Comparison of ENCODE assay signal across 13 mouse cellular contexts in genomic region chr10:117637062-117637744, GRCm38 (mm10). TPM values are rescaled to one million over a fixed set of nuclear protein-coding genes. Genes with fewer than 3 reads are reported as not detected.
DNase-seq lines count a peak whose midpoint lies in the region; ATAC-seq and TF ChIP-seq lines count a peak whose summit lies in the region.
"Had no signal": no experiment of that assay in that cellular context is flagged by ENCODE, and none has a peak within 500 bp of the region (broad histone marks: within the 10 kb centered on the region; RNA-seq: fewer than 3 reads in every experiment).

No protein-coding gene starts in this region.

- no peak overlapping the region for H3K4me2 ChIP-seq in hindbrain, postnatal 0 days (ENCODE audit: low read depth, low read length)
- H3K4me2 ChIP-seq in hindbrain, embryonic 11.5 days (replicated peaks; ENCODE audit: low read depth, low read length) = no peak overlapping the region
- H3K4me2 ChIP-seq: embryonic facial prominence, embryonic 12.5 days; forebrain, embryonic 15.5 days; hindbrain, embryonic 15.5 days; neural tube, embryonic 12.5 days had no signal

- no peak overlapping the region for H3K27ac ChIP-seq in hindbrain, postnatal 0 days
- no peak overlapping the region for H3K27ac ChIP-seq in hindbrain, embryonic 11.5 days (ENCODE audit: low read depth, low read length)
- H3K27ac ChIP-seq: embryonic facial prominence, embryonic 12.5 days; forebrain, embryonic 15.5 days; heart, embryonic 10.5 days; hindbrain, embryonic 15.5 days; neural tube, embryonic 12.5 days had no signal

- ATAC-seq in hindbrain, postnatal 0 days = no peak
- ATAC-seq in hindbrain, embryonic 11.5 days (ENCODE audit: low FRiP score) = no peak
- ATAC-seq: forebrain, embryonic 15.5 days had no signal

- H3K27me3 ChIP-seq in hindbrain, postnatal 0 days (ENCODE audit: insufficient read depth, low read length) = no peaks in the 10 kb centered on the region
- no peaks in the 10 kb centered on the region for H3K27me3 ChIP-seq in hindbrain, embryonic 11.5 days (ENCODE audit: control insufficient read depth, insufficient read depth, low read length)
- no peaks in the 10 kb centered on the region; the same call in 1 of the 2 replicates for H3K27me3 ChIP-seq in splenic B cell, adult 2 months (ENCODE audit: control insufficient read depth, insufficient read depth, low read length, poor library complexity, severe bottlenecking)
- H3K27me3 ChIP-seq: embryonic facial prominence, embryonic 12.5 days; neural tube, embryonic 12.5 days had no signal

- no peak overlapping the region for H3K9ac ChIP-seq in hindbrain, postnatal 0 days (replicated peaks; ENCODE audit: low read length)
- H3K9ac ChIP-seq in hindbrain, embryonic 11.5 days (ENCODE audit: low read depth, low read length) = no peak overlapping the region
- H3K9ac ChIP-seq: embryonic facial prominence, embryonic 12.5 days; forebrain, embryonic 15.5 days; hindbrain, embryonic 15.5 days; neural tube, embryonic 12.5 days had no signal

- H3K36me3 ChIP-seq in hindbrain, postnatal 0 days (ENCODE audit: insufficient read depth, low read length) = no peaks in the 10 kb centered on the region
- no peaks in the 10 kb centered on the region for H3K36me3 ChIP-seq in hindbrain, embryonic 11.5 days (ENCODE audit: control insufficient read depth, insufficient read depth, low read length)
- H3K36me3 ChIP-seq in splenic B cell, adult 2 months (ENCODE audit: control insufficient read depth, insufficient read depth, low read length, poor library complexity, severe bottlenecking) = peaks cover 4% of the 10 kb centered on the region
- H3K36me3 ChIP-seq: embryonic facial prominence, embryonic 12.5 days; forebrain, embryonic 15.5 days; heart, embryonic 10.5 days; hindbrain, embryonic 15.5 days; neural tube, embryonic 12.5 days had no signal

- peak; percentile 46 for TF ChIP-seq CTCF in hindbrain, postnatal 0 days (IDR thresholded peaks at IDR 0.05; ENCODE audit: low read depth)

- H3K9me3 ChIP-seq in hindbrain, postnatal 0 days (ENCODE audit: low read length) = no peaks in the 10 kb centered on the region
- no peaks in the 10 kb centered on the region for H3K9me3 ChIP-seq in hindbrain, embryonic 11.5 days (ENCODE audit: control insufficient read depth, low read length)
- H3K9me3 ChIP-seq: embryonic facial prominence, embryonic 12.5 days; forebrain, embryonic 15.5 days; heart, embryonic 10.5 days; hindbrain, embryonic 15.5 days; neural tube, embryonic 12.5 days had no signal

- H3K4me1 ChIP-seq in hindbrain, postnatal 0 days (ENCODE audit: insufficient read depth, low read length) = no peaks in the 10 kb centered on the region
- H3K4me1 ChIP-seq in hindbrain, embryonic 11.5 days (replicated peaks; ENCODE audit: control insufficient read depth, insufficient read depth, low read length) = no peaks in the 10 kb centered on the region
- H3K4me1 ChIP-seq: forebrain, embryonic 15.5 days; hindbrain, embryonic 15.5 days; neural tube, embryonic 12.5 days had no signal

- no peak for DNase-seq in hindbrain, postnatal 0 days (ENCODE audit: low spot score)
- no peak for DNase-seq in hindbrain, embryonic 11.5 days (ENCODE audit: low spot score)
- DNase-seq in lung, postnatal 10 days = peak; percentile 47
- DNase-seq in lung, postnatal 36 days = no peak
- peak; percentile 19 for DNase-seq in brain, adult 2 months (ENCODE audit: low read depth, low spot score)
- DNase-seq in splenic B cell, adult 2 months (ENCODE audit: low read depth, low spot score) = peak; percentile 57
- no peak for DNase-seq in cerebellum, postnatal 4 days (ENCODE audit: low spot score in 2 of 2)
- DNase-seq: right cerebral cortex, postnatal 25 days had no signal

- WGBS in hindbrain, postnatal 0 days = 75% methylated on average over 9 of the region's 9 CpGs
- 76% methylated on average over 9 of the region's 9 CpGs for WGBS in hindbrain, embryonic 11.5 days

- H3K4me3 ChIP-seq in hindbrain, postnatal 0 days (ENCODE audit: low read length) = no peak overlapping the region
- no peak overlapping the region for H3K4me3 ChIP-seq in hindbrain, embryonic 11.5 days (ENCODE audit: low read depth, low read length)
- H3K4me3 ChIP-seq: embryonic facial prominence, embryonic 12.5 days; forebrain, embryonic 15.5 days; heart, embryonic 10.5 days; hindbrain, embryonic 15.5 days; neural tube, embryonic 12.5 days had no signal

RNA-seq across cellular contexts. Expression of gene Cpm, which starts 7.9 kb away (rescaled TPM):
- 0.75 and 2.4 TPM in 2 replicates for total RNA-seq in hindbrain, postnatal 0 days (2014; rRNA removed)
- 2.3 and 3.1 TPM in 2 replicates for polyA plus RNA-seq in hindbrain, postnatal 0 days (2015; fragmentation: Nextera tagmentation; extraction: Ambion mirVana)
- 6.0 and 6.3 TPM in 2 replicates for polyA plus RNA-seq in hindbrain, embryonic 11.5 days (2014; fragmentation: Nextera tagmentation; extraction: Ambion mirVana)

Comparison
In these comparisons a context has a peak if more than half of its experiments do, and no peak if none do; other contexts are left out.
1. DNase-seq: peak in lung, postnatal 10 days (single experiment), brain, adult 2 months (single experiment) and splenic B cell, adult 2 months (single experiment); none in hindbrain, postnatal 0 days (single experiment), hindbrain, embryonic 11.5 days (single experiment), lung, postnatal 36 days (single experiment) and cerebellum, postnatal 4 days (0 of 2).